Mouse (Mus musculus): ENCODE data around the gene Pds5b. TPM values are rescaled to one million over a fixed set of nuclear protein-coding genes. Genes with fewer than 3 reads are reported as not detected.
"Not testable (repeated sequence)": the region's sequence is repeated elsewhere in the genome, so short reads cannot be mapped to it uniquely, and the experiment has no call there.

Pds5b gene
- polyA plus RNA-seq (2015; fragmentation: Nextera tagmentation; extraction: Ambion mirVana) = 32.0 and 36.0 TPM in 2 replicates

GRCm38 (mm10) chr5:150673153-150673835, at the start of gene Pds5b:
Pds5b (plus strand) TSS chr5:150673739.
- Histone ChIP-seq H3K4me2 (peak within 1 kb of the TSS; percentile 60), H3K27me3 (no peaks in the 10 kb centered on the region), H3K27ac (peak within 1 kb of the TSS; percentile 97), H3K4me1 (peaks cover 19% of the 10 kb centered on the region), H3K9me3 (replicated peaks) (no peaks in the 10 kb centered on the region), H3K36me3 (ENCODE audit: poor library complexity, severe bottlenecking) (no peaks in the 10 kb centered on the region), H3K4me3 (peak within 1 kb of the TSS; percentile 88), H3K9ac (peak within 1 kb of the TSS; percentile 98)
- ATAC-seq = peak; percentile 96
- WGBS = 19% methylated on average over 36 of the region's 49 CpGs

DNA sequence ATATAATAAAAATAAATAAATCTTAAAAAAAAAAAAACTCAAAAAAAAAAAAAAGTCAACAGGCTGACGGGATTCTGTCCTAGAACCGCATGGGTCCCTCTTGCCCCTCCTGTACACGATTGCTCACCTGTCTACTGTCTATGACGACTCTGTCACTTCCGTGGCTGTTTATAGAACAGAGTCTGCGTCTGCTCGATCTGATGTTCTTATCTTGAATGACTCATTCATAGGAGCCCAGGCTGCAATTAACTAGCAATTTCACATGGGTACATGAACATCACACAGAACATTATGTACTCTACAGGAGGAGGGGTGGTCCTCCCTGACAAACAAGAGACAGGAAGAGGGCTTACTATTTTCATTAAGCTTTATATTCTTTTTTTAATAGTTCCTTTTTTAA, 48.0 kb upstream of the Pds5b start:
- no peak overlapping the region for H3K27ac ChIP-seq
- peaks cover 13% of the 10 kb centered on the region; the same call in 1 of the 2 replicates for H3K36me3 ChIP-seq (ENCODE audit: poor library complexity, severe bottlenecking)
- no peak for ATAC-seq
- WGBS = 91% methylated on average over 7 of the region's 7 CpGs
- no peaks in the 10 kb centered on the region for H3K27me3 ChIP-seq
- H3K4me1 ChIP-seq = no peaks in the 10 kb centered on the region
- H3K9ac ChIP-seq = no peak overlapping the region
- H3K4me2 ChIP-seq = no peak overlapping the region
- no peak overlapping the region for H3K4me3 ChIP-seq
- H3K9me3 ChIP-seq (replicated peaks) = no peaks in the 10 kb centered on the region

DNA sequence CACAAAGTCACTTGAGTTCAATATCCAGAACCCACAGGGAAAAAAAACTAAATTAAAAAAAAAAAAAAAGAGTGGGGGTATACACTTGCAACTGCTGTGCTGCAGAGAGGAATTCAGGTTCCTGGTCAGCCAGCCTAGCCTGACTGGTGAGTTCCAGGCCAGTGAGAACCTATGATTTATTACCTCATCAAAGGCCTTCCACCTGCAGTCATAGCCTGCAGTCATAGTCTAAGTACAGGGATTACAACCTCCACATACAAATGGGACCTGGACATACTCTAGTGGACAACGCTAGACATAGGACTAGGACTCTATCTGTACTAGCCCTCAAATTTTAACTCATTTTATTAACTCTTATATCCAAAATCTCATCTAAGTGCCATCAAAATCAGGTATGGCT, 44.3 kb upstream of the Pds5b start:
- Histone ChIP-seq H3K9ac (no peak overlapping the region), H3K4me3 (no peak overlapping the region), H3K27ac (no peak overlapping the region), H3K4me1 (peaks cover 2% of the 10 kb centered on the region; the same call in 1 of the 2 replicates), H3K27me3 (no peaks in the 10 kb centered on the region), H3K4me2 (no peak overlapping the region), H3K9me3 (replicated peaks) (no peaks in the 10 kb centered on the region), H3K36me3 (ENCODE audit: poor library complexity, severe bottlenecking) (peaks cover 13% of the 10 kb centered on the region; the same call in 1 of the 2 replicates)
- 94% methylated on average over 1 of the region's 1 CpGs for WGBS
- ATAC-seq = no peak

- ATAC-seq = no peak
- WGBS = 98% methylated on average over 2 of the region's 2 CpGs
- Histone ChIP-seq H3K4me2 (no peak overlapping the region), H3K4me3 (no peak overlapping the region), H3K27me3 (no peaks in the 10 kb centered on the region), H3K36me3 (ENCODE audit: poor library complexity, severe bottlenecking) (peaks cover 13% of the 10 kb centered on the region; the same call in 1 of the 2 replicates), H3K4me1 (peaks cover 6% of the 10 kb centered on the region; the same call in 1 of the 2 replicates), H3K9ac (no peak overlapping the region), H3K27ac (no peak overlapping the region), H3K9me3 (replicated peaks) (no peaks in the 10 kb centered on the region)
These were observed 43.8 kb upstream of the Pds5b start for GRCm38 (mm10) chr5:150629692-150630091.

DNA sequence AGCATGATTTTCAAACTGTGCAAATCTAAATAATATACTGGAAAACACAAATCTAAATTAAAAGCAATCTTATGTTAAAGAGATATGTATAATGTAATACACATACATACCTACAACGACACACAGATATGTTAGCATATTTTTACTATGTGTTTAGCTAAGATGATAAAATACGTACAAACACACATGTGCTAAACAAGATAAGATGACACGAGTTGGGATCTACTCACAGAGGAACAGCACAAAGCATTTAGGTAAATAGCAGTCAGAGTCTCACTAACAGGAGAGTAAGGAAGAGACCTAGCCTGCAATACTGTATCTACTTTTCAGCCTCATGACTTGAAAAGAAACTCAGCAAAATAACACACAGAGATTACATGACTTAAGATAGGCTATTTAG, 32.1 kb upstream of the Pds5b start:
- no peak overlapping the region for H3K9ac ChIP-seq
- H3K9me3 ChIP-seq (replicated peaks) = no peaks in the 10 kb centered on the region
- no peaks in the 10 kb centered on the region for H3K27me3 ChIP-seq
- ATAC-seq = no peak
- peaks cover 51% of the 10 kb centered on the region for H3K36me3 ChIP-seq (ENCODE audit: poor library complexity, severe bottlenecking)
- H3K4me3 ChIP-seq = no peak overlapping the region
- H3K4me2 ChIP-seq = no peak overlapping the region
- no peaks in the 10 kb centered on the region for H3K4me1 ChIP-seq
- H3K27ac ChIP-seq = no peak overlapping the region
- WGBS = 94% methylated on average over 3 of the region's 3 CpGs

GRCm38 (mm10) chr5:150643390-150643789, 30.1 kb upstream of the Pds5b start:
- H3K4me3 ChIP-seq; H3K9ac ChIP-seq; H3K4me2 ChIP-seq; H3K27ac ChIP-seq; ATAC-seq; H3K4me1 ChIP-seq; H3K27me3 ChIP-seq; H3K9me3 ChIP-seq (replicated peaks): not testable (repeated sequence)
- WGBS = 95% methylated on average over 4 of the region's 4 CpGs
- peaks cover 42% of the 10 kb centered on the region for H3K36me3 ChIP-seq (ENCODE audit: poor library complexity, severe bottlenecking)

GRCm38 (mm10) chr5:150644926-150645325, 28.6 kb upstream of the Pds5b start:
- no peak for ATAC-seq
- H3K9ac ChIP-seq = no peak overlapping the region

DNA sequence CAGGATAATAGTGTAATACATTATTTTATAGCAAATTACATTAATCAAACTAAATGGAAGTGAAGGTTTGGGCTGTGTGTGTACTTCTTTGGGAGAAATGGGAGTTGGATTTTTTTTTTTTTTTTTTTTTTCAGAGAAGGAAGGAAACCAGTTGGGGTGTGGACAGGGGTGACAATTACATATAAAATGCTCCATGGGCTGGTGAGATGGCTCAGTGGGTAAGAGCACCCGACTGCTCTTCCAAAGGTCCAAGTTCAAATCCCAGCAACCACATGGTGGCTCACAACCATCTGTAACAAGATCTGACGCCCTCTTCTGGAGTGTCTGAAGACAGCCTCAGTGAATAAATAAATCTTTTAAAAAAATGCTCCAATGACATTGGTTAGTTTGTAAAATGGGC, 21.0 kb upstream of the Pds5b start:
- no peak overlapping the region for H3K9ac ChIP-seq
- H3K27me3 ChIP-seq = no peaks in the 10 kb centered on the region
- H3K27ac ChIP-seq = no peak overlapping the region
- H3K9me3 ChIP-seq (replicated peaks) = no peaks in the 10 kb centered on the region
- ATAC-seq = no peak
- peaks cover 9% of the 10 kb centered on the region for H3K4me1 ChIP-seq
- WGBS = 95% methylated on average over 2 of the region's 2 CpGs
- H3K4me3 ChIP-seq = no peak overlapping the region
- H3K4me2 ChIP-seq = no peak overlapping the region
- H3K36me3 ChIP-seq (ENCODE audit: poor library complexity, severe bottlenecking) = peaks cover 22% of the 10 kb centered on the region

More at GRCm38 (mm10) chr5:150644926-150645325, 28.6 kb upstream of the Pds5b start:
- Histone ChIP-seq H3K27me3 (no peaks in the 10 kb centered on the region), H3K36me3 (ENCODE audit: poor library complexity, severe bottlenecking) (peaks cover 54% of the 10 kb centered on the region), H3K9me3 (replicated peaks) (no peaks in the 10 kb centered on the region), H3K27ac (no peak overlapping the region), H3K4me1 (no peaks in the 10 kb centered on the region), H3K4me2 (no peak overlapping the region), H3K4me3 (no peak overlapping the region)
- 93% methylated on average over 4 of the region's 4 CpGs for WGBS

- Histone ChIP-seq H3K27me3 (no peaks in the 10 kb centered on the region), H3K4me3 (no peak overlapping the region), H3K9ac (no peak overlapping the region), H3K27ac (no peak overlapping the region), H3K4me2 (no peak overlapping the region), H3K9me3 (replicated peaks) (no peaks in the 10 kb centered on the region), H3K36me3 (ENCODE audit: poor library complexity, severe bottlenecking) (peaks cover 8% of the 10 kb centered on the region), H3K4me1 (peaks cover 24% of the 10 kb centered on the region)
- ATAC-seq = no peak
These were observed 19.0 kb upstream of the Pds5b start for GRCm38 (mm10) chr5:150654548-150654947.

- H3K4me2 ChIP-seq; H3K9ac ChIP-seq; H3K4me3 ChIP-seq; ATAC-seq; H3K27ac ChIP-seq; H3K27me3 ChIP-seq; H3K9me3 ChIP-seq (replicated peaks): not testable (repeated sequence)
- Histone ChIP-seq H3K4me1 (peaks cover 47% of the 10 kb centered on the region), H3K36me3 (ENCODE audit: poor library complexity, severe bottlenecking) (peaks cover 26% of the 10 kb centered on the region)
- 95% methylated on average over 6 of the region's 6 CpGs for WGBS
These were observed 14.1 kb upstream of the Pds5b start for GRCm38 (mm10) chr5:150659425-150659824.

GRCm38 (mm10) chr5:150660296-150660695, 13.2 kb upstream of the Pds5b start:
- 97% methylated on average over 3 of the region's 3 CpGs for WGBS
- not testable (repeated sequence) for H3K4me2 ChIP-seq; H3K4me3 ChIP-seq; H3K9me3 ChIP-seq (replicated peaks); H3K9ac ChIP-seq; ATAC-seq; H3K27ac ChIP-seq; H3K27me3 ChIP-seq
- Histone ChIP-seq H3K36me3 (ENCODE audit: poor library complexity, severe bottlenecking) (peaks cover 24% of the 10 kb centered on the region), H3K4me1 (peaks cover 50% of the 10 kb centered on the region)

DNA sequence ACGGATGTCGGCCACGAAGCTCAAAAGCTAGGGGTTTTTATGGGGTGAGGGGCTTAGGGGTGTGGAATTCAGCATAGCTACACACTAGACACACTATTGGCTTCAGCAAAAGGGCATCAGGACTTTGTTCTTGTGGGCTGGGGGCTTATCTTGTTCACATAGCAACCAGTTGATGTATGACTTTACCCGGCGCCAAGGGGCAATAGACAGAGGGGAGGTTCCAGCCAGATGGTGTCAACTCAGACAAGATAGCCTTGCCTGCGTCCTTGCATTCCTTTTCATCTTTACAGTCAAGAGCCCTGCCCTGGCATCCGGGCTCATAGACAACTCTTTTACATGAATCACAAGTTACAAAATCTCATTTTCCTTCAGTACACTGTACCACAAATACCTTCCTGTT, 9.6 kb upstream of the Pds5b start:
- H3K36me3 ChIP-seq (ENCODE audit: poor library complexity, severe bottlenecking) = peaks cover 24% of the 10 kb centered on the region
- H3K27me3 ChIP-seq; ATAC-seq; H3K4me3 ChIP-seq; H3K27ac ChIP-seq; H3K9me3 ChIP-seq (replicated peaks); H3K9ac ChIP-seq: not testable (repeated sequence)
- WGBS = 94% methylated on average over 7 of the region's 7 CpGs
- peaks cover 27% of the 10 kb centered on the region for H3K4me1 ChIP-seq
- peak overlapping the region; percentile 30 for H3K4me2 ChIP-seq

GRCm38 (mm10) chr5:150664794-150665131, 8.8 kb upstream of the Pds5b start:
- peak; percentile 0; the same call in 1 of the 2 replicates for ATAC-seq
- Histone ChIP-seq H3K4me2 (peak overlapping the region; percentile 82), H3K9me3 (replicated peaks) (no peaks in the 10 kb centered on the region), H3K27ac (peak overlapping the region; percentile 90), H3K4me3 (peak overlapping the region; percentile 98), H3K4me1 (peaks cover 24% of the 10 kb centered on the region), H3K9ac (peak overlapping the region; percentile 91), H3K27me3 (no peaks in the 10 kb centered on the region), H3K36me3 (ENCODE audit: poor library complexity, severe bottlenecking) (peaks cover 22% of the 10 kb centered on the region)
- WGBS = 1% methylated on average over 10 of the region's 10 CpGs

All from forebrain, embryonic 13.5 days (tissue).